In the genomic region with DNA sequence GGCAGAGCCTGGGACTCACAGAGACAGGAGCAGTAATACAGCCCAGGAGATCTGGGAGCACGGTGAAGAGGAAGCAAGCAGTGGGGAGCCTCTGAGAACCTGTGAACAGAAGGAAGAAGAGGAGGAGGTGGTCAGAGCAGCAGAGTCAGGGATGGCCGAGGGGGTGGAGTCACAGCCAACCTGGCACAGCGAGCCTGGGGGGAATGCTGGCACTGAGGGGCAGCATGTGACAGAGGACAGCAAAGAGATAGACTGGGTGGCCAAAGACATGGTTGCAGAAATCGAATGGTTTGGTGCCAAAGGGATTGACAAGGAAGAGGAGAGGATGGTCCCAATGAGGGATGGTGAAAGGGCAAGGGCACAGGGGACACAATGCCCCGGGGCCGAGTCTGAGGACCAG, we compare ENCODE assay signal across 8 mouse cellular contexts. TPM values are rescaled to one million over a fixed set of nuclear protein-coding genes. Genes with fewer than 3 reads are reported as not detected.
DNase-seq lines count a peak whose midpoint lies in the region; ATAC-seq lines count a peak whose summit lies in the region.

Gene Cln3 (minus strand): TSS at position 101 of the 400 bp plus-strand sequence.

- no peak for DNase-seq in neural tube, embryonic 11.5 days (ENCODE audit: low spot score)
- no peak for DNase-seq in neural tube, embryonic 10.5 days (ENCODE audit: extremely low spot score, low spot score)
- DNase-seq in hindbrain, embryonic 10.5 days (ENCODE audit: low spot score), result no peak
- no peak for DNase-seq in liver, embryonic 11.5 days (ENCODE audit: low spot score)
- no peak for DNase-seq in B cell, adult 2 months
- DNase-seq in testis, postnatal 14 days (ENCODE audit: low spot score), result no peak
- no peak for DNase-seq in urinary bladder, adult 18-20 months (ENCODE audit: low spot score in 2 of 2)

- 71% methylated on average over 6 of the region's 6 CpGs for WGBS in neural tube, embryonic 11.5 days
- WGBS in embryonic facial prominence, embryonic 13.5 days, result 68% methylated on average over 6 of the region's 6 CpGs
- WGBS in hindbrain, embryonic 10.5 days, result 74% methylated on average over 6 of the region's 6 CpGs
- WGBS in liver, embryonic 11.5 days, result 64% methylated on average over 6 of the region's 6 CpGs

- H3K9me3 ChIP-seq in neural tube, embryonic 11.5 days (ENCODE audit: control insufficient read depth, low read length), result no peaks in the 10 kb centered on the region
- H3K9me3 ChIP-seq in embryonic facial prominence, embryonic 13.5 days, result no peaks in the 10 kb centered on the region
- no peaks in the 10 kb centered on the region for H3K9me3 ChIP-seq in hindbrain, embryonic 10.5 days
- H3K9me3 ChIP-seq in liver, embryonic 11.5 days (ENCODE audit: control insufficient read depth, low read length), result no peaks in the 10 kb centered on the region

- H3K27ac ChIP-seq in neural tube, embryonic 11.5 days (ENCODE audit: low read depth, low read length), result no peak within 1 kb of the TSS
- no peak within 1 kb of the TSS for H3K27ac ChIP-seq in embryonic facial prominence, embryonic 13.5 days
- no peak within 1 kb of the TSS for H3K27ac ChIP-seq in hindbrain, embryonic 10.5 days
- no peak within 1 kb of the TSS for H3K27ac ChIP-seq in liver, embryonic 11.5 days (ENCODE audit: low read depth, low read length)

- no peak within 1 kb of the TSS for H3K4me2 ChIP-seq in neural tube, embryonic 11.5 days (ENCODE audit: low read depth)
- no peak within 1 kb of the TSS for H3K4me2 ChIP-seq in embryonic facial prominence, embryonic 13.5 days
- peak within 1 kb of the TSS; percentile 23 for H3K4me2 ChIP-seq in liver, embryonic 11.5 days

- H3K4me3 ChIP-seq in neural tube, embryonic 11.5 days (ENCODE audit: low read depth, low read length), result no peak within 1 kb of the TSS
- no peak within 1 kb of the TSS for H3K4me3 ChIP-seq in embryonic facial prominence, embryonic 13.5 days
- H3K4me3 ChIP-seq in hindbrain, embryonic 10.5 days, result no peak within 1 kb of the TSS
- no peak within 1 kb of the TSS for H3K4me3 ChIP-seq in liver, embryonic 11.5 days (ENCODE audit: low read depth, low read length)

- H3K9ac ChIP-seq in neural tube, embryonic 11.5 days (ENCODE audit: low read length), result no peak within 1 kb of the TSS
- no peak within 1 kb of the TSS for H3K9ac ChIP-seq in embryonic facial prominence, embryonic 13.5 days
- no peak within 1 kb of the TSS; the same call in 1 of the 2 replicates for H3K9ac ChIP-seq in liver, embryonic 11.5 days (ENCODE audit: low read depth, low read length)

- 0 out of 2 replicates have a peak, but pooled peaks cover 3% of the 10 kb centered on the region for H3K4me1 ChIP-seq in neural tube, embryonic 11.5 days (ENCODE audit: control insufficient read depth, insufficient read depth, low read length)
- peaks cover 25% of the 10 kb centered on the region for H3K4me1 ChIP-seq in embryonic facial prominence, embryonic 13.5 days
- H3K4me1 ChIP-seq in hindbrain, embryonic 10.5 days (replicated peaks), result peaks cover 37% of the 10 kb centered on the region
- no peaks in the 10 kb centered on the region for H3K4me1 ChIP-seq in liver, embryonic 11.5 days (replicated peaks; ENCODE audit: control insufficient read depth, insufficient read depth, low read length)

- no peaks in the 10 kb centered on the region for H3K27me3 ChIP-seq in neural tube, embryonic 11.5 days (ENCODE audit: control insufficient read depth, insufficient read depth, low read length)
- H3K27me3 ChIP-seq in embryonic facial prominence, embryonic 13.5 days, result peaks cover 29% of the 10 kb centered on the region
- H3K27me3 ChIP-seq in hindbrain, embryonic 10.5 days (ENCODE audit: insufficient read depth, poor library complexity, severe bottlenecking), result peaks cover 42% of the 10 kb centered on the region
- 0 out of 2 replicates have a peak, but pooled peaks cover 3% of the 10 kb centered on the region for H3K27me3 ChIP-seq in liver, embryonic 11.5 days (replicated peaks; ENCODE audit: control insufficient read depth, insufficient read depth, low read length)

- no peak for ATAC-seq in neural tube, embryonic 11.5 days (ENCODE audit: insufficient read depth, low FRiP score, low TSS enrichment)
- no peak for ATAC-seq in embryonic facial prominence, embryonic 13.5 days (ENCODE audit: insufficient number of reproducible peaks, insufficient read depth, low FRiP score, low TSS enrichment, low read depth)
- ATAC-seq in liver, embryonic 11.5 days (replicated peaks; ENCODE audit: low FRiP score), result no peak

- H3K36me3 ChIP-seq in neural tube, embryonic 11.5 days (ENCODE audit: control insufficient read depth, insufficient read depth, low read length), result no peaks in the 10 kb centered on the region
- peaks cover 4% of the 10 kb centered on the region; the same call in 1 of the 2 replicates for H3K36me3 ChIP-seq in embryonic facial prominence, embryonic 13.5 days
- H3K36me3 ChIP-seq in hindbrain, embryonic 10.5 days, result peaks cover 8% of the 10 kb centered on the region
- H3K36me3 ChIP-seq in liver, embryonic 11.5 days (ENCODE audit: control insufficient read depth, insufficient read depth, low read length), result 0 out of 2 replicates have a peak, but pooled peaks cover 3% of the 10 kb centered on the region

RNA-seq across cellular contexts. Expression of gene Cln3, which starts in this region (rescaled TPM):
- 19.8 and 21.7 TPM in 2 replicates for polyA plus RNA-seq in neural tube, embryonic 11.5 days (2014; fragmentation: Nextera tagmentation; extraction: Ambion mirVana)
- 34.0 and 37.9 TPM in 2 replicates for polyA plus RNA-seq in embryonic facial prominence, embryonic 13.5 days (2015; fragmentation: Nextera tagmentation; extraction: Ambion mirVana)
- polyA plus RNA-seq in hindbrain, embryonic 10.5 days (2016; fragmentation: Nextera tagmentation; extraction: Ambion mirVana), result 27.3 and 29.9 TPM in 2 replicates
- polyA plus RNA-seq in liver, embryonic 11.5 days (2014; fragmentation: Nextera tagmentation; extraction: Ambion mirVana), result 19.7 and 25.2 TPM in 2 replicates
